Mouse (Mus musculus) liver, embryonic 14.5 days (tissue): ENCODE data around the gene Hoxb6. TPM values are rescaled to one million over a fixed set of nuclear protein-coding genes. Genes with fewer than 3 reads are reported as not detected.

Source experiments
- ATAC-seq: fragments of 200-750 bp; cut with Nextera tagmentation; 2 replicates; pipeline ENCODE4 v1.8.0; 2017; ENCODE audit warnings: moderate number of reproducible peaks, mild to moderate bottlenecking, moderate library complexity; ENCODE audit not compliant: insufficient read depth
- DNase-seq, 3 experiments: peaks; one replicate each; pipeline ENCODE4 v3.0.0-alpha.2; 2012 to 2013; ENCODE audit warnings: low read depth in 3 of 3, low spot score in 3 of 3
- H3K27ac ChIP-seq: fragments of 300-500 bp; sonication (generic); 2 replicates; pipeline ENCODE4 v1.5.1; 2014; ENCODE audit warnings: moderate library complexity, mild to moderate bottlenecking, control low read depth, inconsistent platforms
- H3K27me3 ChIP-seq: fragments of 300-500 bp; sonication (generic); 2 replicates; pipeline ENCODE4 v1.6.1; 2014; ENCODE audit warnings: mild to moderate bottlenecking, low read length, moderate library complexity; ENCODE audit not compliant: control insufficient read depth, insufficient read depth
- H3K36me3 ChIP-seq: fragments of 300-500 bp; sonication (generic); replicated peaks from 2 replicates; pipeline ENCODE4 v1.6.1; 2014; ENCODE audit warnings: low read depth; ENCODE audit not compliant: control insufficient read depth, insufficient read depth
- H3K4me1 ChIP-seq, 2 experiments: fragments of 200-500 bp in 1 of 2; fragments of 300-500 bp in 1 of 2; sonication (generic) in 1 of 2; replicated peaks; 2 replicates each; pipeline ENCODE4 v1.6.1; 2012 to 2014; ENCODE audit warnings: antibody characterized with exemption in 1 of 2, inconsistent platforms in 1 of 2, low read length in 1 of 2; ENCODE audit not compliant: control insufficient read depth in 2 of 2, insufficient read depth in 2 of 2
- H3K4me2 ChIP-seq: fragments of 300-500 bp; sonication (generic); 2 replicates; pipeline ENCODE4 v1.6.1; 2014; ENCODE audit warnings: low read depth, mild to moderate bottlenecking, control low read depth, moderate library complexity
- H3K4me3 ChIP-seq, 2 experiments: fragments of 200-500 bp in 1 of 2; fragments of 300-500 bp in 1 of 2; sonication (generic) in 1 of 2; 2 replicates each; pipeline ENCODE4 v1.5.1; 2012 to 2014; ENCODE audit warnings: low read depth in 2 of 2, low read length in 2 of 2, mild to moderate bottlenecking in 2 of 2, control low read depth in 1 of 2, inconsistent platforms in 1 of 2, moderate library complexity in 1 of 2; ENCODE audit not compliant: insufficient read depth in 1 of 2
- H3K9ac ChIP-seq: fragments of 300-500 bp; sonication (generic); replicated peaks from 2 replicates; pipeline ENCODE4 v1.6.1; 2014; ENCODE audit warnings: mild to moderate bottlenecking, control low read depth, moderate library complexity
- H3K9me3 ChIP-seq: fragments of 300-500 bp; sonication (generic); 2 replicates; pipeline ENCODE4 v1.6.1; 2016; ENCODE audit warnings: low read length, mixed read lengths; ENCODE audit not compliant: control insufficient read depth
- CTCF ChIP-seq: IDR thresholded peaks from 2 replicates; pipeline ENCODE4 v1.5.1; 2016; ENCODE audit warnings: antibody characterized with exemption, low read depth, control low read depth
- EP300 ChIP-seq: IDR thresholded peaks from 2 replicates; pipeline ENCODE4 v1.6.1; 2016; ENCODE audit warnings: antibody characterized with exemption, low read depth
- WGBS: fragments of 180-500 bp; shearing (Covaris S2); extraction: QIAGEN DNeasy Blood & Tissue Kit; methylation state at CpG from one replicate; pipeline ENCODE4 v1.1.7; 2014; ENCODE audit not compliant: insufficient replicate concordance; 5-methylcytosine and 5-hydroxymethylcytosine counted together
- polyA plus RNA-seq, 2 experiments: library from polyadenylated mRNA; depleted of rRNA in 1 of 2; stranded (reverse) in 1 of 2; unstranded in 1 of 2; fragments of >200 nt; fragmentation: Nextera tagmentation in 1 of 2; extraction: Ambion mirVana in 1 of 2; gene quantifications; 2 replicates each; pipeline versions ENCODE4 v1.2.1 to v1.2.3; 2012 to 2014

Gene Hoxb6
- polyA plus RNA-seq, 2 experiments: 0.02 TPM; not detected in 1

DNA sequence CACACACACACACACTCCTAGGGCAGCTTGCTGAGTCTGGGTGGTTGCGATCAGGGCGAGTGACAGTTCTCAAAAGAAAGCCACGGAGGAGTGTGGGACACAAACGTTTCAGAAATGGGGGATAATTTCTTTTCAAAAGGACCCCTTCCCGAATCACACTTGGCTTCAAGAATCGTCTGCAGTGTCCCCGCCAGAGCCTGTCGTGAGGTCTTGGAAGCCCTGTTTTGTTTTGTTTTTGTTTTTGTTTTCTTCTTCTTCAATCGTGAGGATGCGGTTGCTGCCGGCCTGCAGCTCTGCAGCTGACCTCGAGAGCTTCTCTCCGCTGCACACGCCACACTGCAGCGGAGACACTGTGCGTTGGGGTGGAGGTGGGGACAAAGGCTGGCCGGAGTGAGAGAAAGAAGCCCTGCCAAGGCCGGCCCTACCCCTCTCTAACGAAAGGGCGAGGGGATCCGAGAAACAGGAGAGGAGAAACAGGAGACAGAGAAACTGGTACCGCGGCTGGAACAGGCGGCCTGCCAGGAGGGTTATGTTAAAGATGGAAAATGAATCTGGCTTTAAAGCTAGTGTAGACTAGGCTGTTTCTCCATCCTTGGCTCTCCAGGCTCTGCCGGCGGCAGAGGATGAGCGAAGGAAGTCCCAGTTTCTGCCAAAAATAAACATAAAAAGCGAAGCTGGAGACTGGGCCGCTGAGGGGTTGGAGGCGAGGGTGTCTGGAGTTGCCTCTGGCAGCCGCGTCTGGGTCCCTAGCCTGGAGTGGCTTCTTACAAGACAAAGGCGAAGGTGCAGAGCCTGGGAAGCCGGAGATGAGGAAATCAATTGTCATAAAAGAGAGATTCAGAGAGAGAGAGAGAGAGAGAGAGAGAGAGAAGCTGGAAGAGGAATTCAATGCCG, 14.9 kb upstream of the Hoxb6 start:
- Histone ChIP-seq H3K27ac (no peak overlapping the region), H3K4me2 (no peak overlapping the region), H3K27me3 (peaks cover 100% of the 10 kb centered on the region), H3K4me3 (no peak overlapping the region), H3K4me1 (no peaks in the 10 kb centered on the region), H3K36me3 (no peaks in the 10 kb centered on the region), H3K9me3 (no peaks in the 10 kb centered on the region), H3K9ac (no peak overlapping the region)
- TF ChIP-seq CTCF (no peak), EP300 (no peak)
- ATAC-seq (no peak), DNase-seq (no peak)
- 2% methylated on average over 35 of the region's 35 CpGs for WGBS

DNA sequence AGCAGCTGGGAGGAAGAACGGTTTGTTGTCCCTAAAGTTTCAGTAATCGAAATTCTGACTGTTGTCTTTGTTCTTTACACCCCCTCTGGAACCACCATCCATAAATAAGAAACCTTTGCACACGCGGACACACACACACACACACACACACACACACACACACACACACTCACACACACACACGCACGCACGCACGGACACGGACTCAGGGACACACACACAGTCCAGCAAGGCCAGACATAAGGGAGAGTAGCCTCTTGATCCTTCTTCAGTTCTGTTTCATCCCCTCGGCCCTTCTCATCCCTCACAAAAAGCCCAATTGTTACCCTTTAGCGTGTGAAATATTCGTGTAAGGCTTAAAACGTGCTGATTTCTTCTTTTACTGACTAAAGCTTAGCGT, 14.0 kb upstream of the Hoxb6 start:
- Histone ChIP-seq H3K36me3 (no peaks in the 10 kb centered on the region), H3K4me3 (no peak overlapping the region), H3K4me2 (no peak overlapping the region), H3K27me3 (peaks cover 100% of the 10 kb centered on the region), H3K27ac (no peak overlapping the region), H3K9ac (no peak overlapping the region), H3K4me1 (no peaks in the 10 kb centered on the region), H3K9me3 (no peaks in the 10 kb centered on the region)
- TF ChIP-seq CTCF (no peak), EP300 (no peak)
- DNase-seq: no peak
- 10% methylated on average over 14 of the region's 14 CpGs for WGBS
- ATAC-seq: no peak

DNA sequence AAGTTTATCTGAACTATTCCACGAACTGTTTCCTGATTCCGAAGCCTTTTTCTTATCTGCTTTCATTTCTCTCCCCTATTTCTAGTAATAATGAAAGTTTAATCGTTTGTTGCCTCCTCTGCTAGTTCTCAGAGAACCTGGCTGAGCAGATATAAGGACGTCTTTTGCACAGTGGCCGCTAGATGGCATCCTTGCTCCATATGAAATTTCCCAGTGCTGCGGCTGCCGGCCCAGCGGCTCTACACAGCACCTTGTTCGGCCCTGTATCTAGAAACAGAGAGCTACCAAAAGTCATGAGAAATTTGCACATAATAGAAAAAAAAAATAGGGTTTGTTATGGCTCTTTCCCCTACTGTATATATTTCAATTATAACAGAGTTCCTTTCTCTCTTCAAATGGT, 13.5 kb upstream of the Hoxb6 start:
- under 1% methylated on average over 9 of the region's 9 CpGs for WGBS
- DNase-seq (peak; percentile 17 to 29 (median 23)), ATAC-seq (no peak)
- Histone ChIP-seq H3K4me1 (no peaks in the 10 kb centered on the region), H3K4me2 (no peak overlapping the region), H3K27me3 (peaks cover 100% of the 10 kb centered on the region), H3K9me3 (no peaks in the 10 kb centered on the region), H3K9ac (no peak overlapping the region), H3K36me3 (no peaks in the 10 kb centered on the region), H3K4me3 (no peak overlapping the region), H3K27ac (no peak overlapping the region)
- no peak for TF ChIP-seq EP300
- peak; percentile 73 for TF ChIP-seq CTCF

DNA sequence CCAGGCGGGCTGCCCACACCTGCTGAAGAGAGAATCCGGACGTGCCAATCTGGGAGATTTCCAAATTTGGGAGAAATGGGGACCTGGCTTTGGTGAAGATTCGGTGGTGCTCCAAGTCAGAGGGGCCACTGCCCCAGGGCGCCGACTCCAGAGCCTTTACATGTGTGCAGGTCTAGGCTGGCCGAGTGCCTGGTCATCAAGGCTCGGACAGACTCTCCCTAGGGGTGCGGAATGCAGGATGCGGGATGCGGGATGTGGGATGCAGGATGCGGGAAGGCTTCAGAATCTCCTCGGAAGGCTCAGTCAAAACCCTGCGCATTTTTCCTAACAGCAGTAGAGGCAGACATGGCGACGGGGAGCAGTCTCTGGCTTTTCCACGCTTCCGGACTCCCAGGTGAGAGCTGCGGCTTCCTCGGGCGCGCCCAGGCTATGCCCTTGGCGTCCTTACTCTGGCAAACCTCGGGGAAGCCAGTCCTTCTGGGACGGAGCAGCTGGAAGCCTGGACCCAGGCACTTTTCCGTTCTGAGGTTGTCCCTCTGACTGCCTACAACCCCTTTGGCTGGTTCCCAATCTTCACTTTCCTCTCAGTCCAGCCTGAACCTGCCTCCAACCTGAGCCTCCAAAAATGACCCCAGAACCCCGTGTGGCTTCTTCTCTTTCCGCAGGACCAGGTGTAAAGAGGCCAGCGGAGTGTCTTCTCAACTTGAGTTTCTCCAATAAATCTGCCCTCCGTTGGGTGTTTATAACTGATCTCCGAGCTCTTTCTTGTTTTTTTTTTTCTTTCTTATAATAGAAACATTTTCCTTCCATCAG, 12.6 kb upstream of the Hoxb6 start:
- DNase-seq: no peak
- Histone ChIP-seq H3K27ac (no peak overlapping the region), H3K4me3 (no peak overlapping the region), H3K9ac (no peak overlapping the region), H3K4me1 (no peaks in the 10 kb centered on the region), H3K27me3 (peaks cover 100% of the 10 kb centered on the region), H3K9me3 (no peaks in the 10 kb centered on the region), H3K4me2 (no peak overlapping the region), H3K36me3 (no peaks in the 10 kb centered on the region)
- TF ChIP-seq EP300 (no peak), CTCF (no peak)
- ATAC-seq: no peak
- 5% methylated on average over 31 of the region's 31 CpGs for WGBS
